Mouse (Mus musculus) liver, postnatal 0 days (tissue): ENCODE measurements around the gene Chst14. TPM values are rescaled to one million over a fixed set of nuclear protein-coding genes. Genes with fewer than 3 reads are reported as not detected.

Experiments
- ATAC-seq: fragments of 200-750 bp; cut with Nextera tagmentation; 2 replicates; pipeline ENCODE4 v1.8.0; 2017; ENCODE audit warnings: mild to moderate bottlenecking, moderate library complexity
- DNase-seq: peaks from one replicate; pipeline ENCODE4 v3.0.0-alpha.2; 2016
- H3K27ac ChIP-seq: fragments of 300-500 bp; sonication (generic); 2 replicates; pipeline ENCODE4 v1.5.1; 2014; ENCODE audit warnings: antibody characterized with exemption, moderate library complexity, mild to moderate bottlenecking, low read depth
- H3K27me3 ChIP-seq: fragments of 300-500 bp; sonication (generic); 2 replicates; pipeline ENCODE4 v1.6.1; 2014; ENCODE audit warnings: low read length, control low read depth, mixed read lengths; ENCODE audit not compliant: insufficient read depth
- H3K36me3 ChIP-seq: fragments of 300-500 bp; sonication (generic); replicated peaks from 2 replicates; pipeline ENCODE4 v1.6.1; 2014; ENCODE audit warnings: mild to moderate bottlenecking, control low read depth, low read length, moderate library complexity, mixed read lengths; ENCODE audit not compliant: insufficient read depth
- H3K4me1 ChIP-seq: fragments of 300-500 bp; sonication (generic); 2 replicates; pipeline ENCODE4 v1.6.1; 2014; ENCODE audit warnings: antibody characterized with exemption, mild to moderate bottlenecking, control low read depth; ENCODE audit not compliant: insufficient read depth
- H3K4me2 ChIP-seq: fragments of 300-500 bp; sonication (generic); 2 replicates; pipeline ENCODE4 v1.6.1; 2014; ENCODE audit warnings: low read depth, mild to moderate bottlenecking, low read length, moderate library complexity, mixed read lengths
- H3K4me3 ChIP-seq: fragments of 300-500 bp; sonication (generic); 2 replicates; pipeline ENCODE4 v1.5.1; 2014; ENCODE audit warnings: low read depth, low read length
- H3K9ac ChIP-seq: fragments of 300-500 bp; sonication (generic); replicated peaks from 2 replicates; pipeline ENCODE4 v1.6.1; 2014; ENCODE audit warnings: mild to moderate bottlenecking, moderate library complexity
- H3K9me3 ChIP-seq: fragments of 300-500 bp; sonication (generic); 2 replicates; pipeline ENCODE4 v1.6.1; 2016; ENCODE audit warnings: mild to moderate bottlenecking, control low read depth, low read length, mixed read lengths
- CTCF ChIP-seq: sonication (generic); IDR thresholded peaks from 2 replicates; pipeline ENCODE4 v1.5.1; 2016; ENCODE audit warnings: antibody characterized with exemption, low read depth
- EP300 ChIP-seq: IDR thresholded peaks from 2 replicates; pipeline ENCODE4 v1.6.1; 2016; ENCODE audit warnings: antibody characterized with exemption, low read depth, mild to moderate bottlenecking
- WGBS: fragments of 180-500 bp; shearing (Covaris S2); extraction: QIAGEN DNeasy Blood & Tissue Kit; methylation state at CpG from one replicate; pipeline ENCODE4 v1.1.7; 2014; ENCODE audit not compliant: insufficient replicate concordance; 5-methylcytosine and 5-hydroxymethylcytosine counted together
- polyA plus RNA-seq: library from polyadenylated mRNA; unstranded; fragments of >200 nt; fragmentation: Nextera tagmentation; extraction: Ambion mirVana; gene quantifications from 2 replicates; pipeline ENCODE4 v1.2.1, GENCODE M21; 2015

Chst14 gene
- polyA plus RNA-seq, 1 experiment from 2014 or later, result 4.5 TPM

DNA sequence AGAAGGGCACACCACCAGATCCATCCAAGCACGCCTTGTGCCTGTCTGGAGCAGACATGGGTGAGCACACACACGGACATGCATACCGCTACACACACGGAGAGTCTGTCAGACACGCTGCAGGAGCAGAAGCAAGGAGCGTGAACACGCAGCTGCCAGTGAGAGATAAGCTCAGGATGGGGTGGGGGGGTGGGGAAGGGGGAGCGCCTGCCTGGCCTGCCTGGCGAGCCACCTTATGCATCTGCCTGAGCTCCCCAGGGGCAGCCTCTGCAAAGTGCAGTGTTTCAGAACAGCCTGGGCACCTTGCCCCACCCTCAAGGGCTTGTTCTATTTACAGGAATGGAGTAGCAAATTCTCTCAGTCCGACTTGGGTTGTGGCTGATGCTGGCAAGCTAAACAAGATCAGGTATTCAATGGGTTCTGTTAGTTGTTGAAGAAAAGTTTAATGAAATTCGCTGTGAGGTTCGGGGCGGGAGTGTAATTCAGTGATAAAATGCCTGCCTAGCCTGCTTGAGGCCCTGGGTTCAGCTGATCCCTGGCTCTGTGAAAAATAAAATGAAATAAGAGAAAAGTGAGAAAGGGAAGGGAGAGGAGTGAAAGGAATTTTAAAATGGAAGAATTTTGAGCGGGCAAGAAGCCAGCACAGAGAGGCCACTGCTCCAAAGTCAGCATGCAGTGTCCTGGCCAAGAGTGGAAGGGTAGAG, 38.3 kb upstream of the Chst14 start:
- peaks cover 20% of the 10 kb centered on the region for H3K4me1 ChIP-seq
- peaks cover 2% of the 10 kb centered on the region; the same call in 1 of the 2 replicates for H3K27me3 ChIP-seq
- peak; percentile 81 for DNase-seq
- peak overlapping the region; percentile 32; the same call in 1 of the 2 replicates for H3K4me3 ChIP-seq
- H3K9me3 ChIP-seq, result no peaks in the 10 kb centered on the region
- peak; percentile 89 for ATAC-seq
- H3K27ac ChIP-seq, result peak overlapping the region; percentile 69
- 14% methylated on average over 14 of the region's 14 CpGs for WGBS
- H3K36me3 ChIP-seq, result no peaks in the 10 kb centered on the region
- H3K9ac ChIP-seq, result peak overlapping the region; percentile 39; the same call in 1 of the 2 replicates
- H3K4me2 ChIP-seq, result peak overlapping the region; percentile 72
- TF ChIP-seq CTCF (no peak), EP300 (peak; percentile 52; the same call in 1 of the 2 replicates)

DNA sequence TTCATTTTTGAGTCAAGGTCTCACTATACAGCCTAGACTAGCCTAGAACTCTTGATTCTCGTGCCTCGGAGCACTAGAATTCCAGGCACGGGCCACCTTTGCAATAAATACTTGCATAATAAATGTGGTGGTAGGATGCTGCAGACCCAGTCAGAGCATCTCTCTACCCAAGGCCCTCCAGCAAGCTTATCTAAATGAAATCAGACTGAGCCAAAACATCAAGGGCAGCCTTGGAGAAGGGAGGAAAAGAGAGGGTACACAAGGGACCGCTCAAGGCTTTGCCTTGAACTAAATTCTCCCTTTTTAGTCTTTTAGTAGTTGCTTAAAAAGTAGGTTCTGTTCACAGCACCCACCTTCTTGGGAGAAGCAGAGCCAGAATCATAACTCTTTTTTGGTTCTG, 35.1 kb upstream of the Chst14 start:
- Histone ChIP-seq H3K27ac (no peak overlapping the region), H3K4me2 (no peak overlapping the region), H3K36me3 (no peaks in the 10 kb centered on the region), H3K4me3 (no peak overlapping the region), H3K4me1 (peaks cover 17% of the 10 kb centered on the region), H3K27me3 (peaks cover 22% of the 10 kb centered on the region), H3K9ac (no peak overlapping the region), H3K9me3 (no peaks in the 10 kb centered on the region)
- DNase-seq (no peak), ATAC-seq (no peak)
- TF ChIP-seq EP300 (no peak), CTCF (no peak)
- 84% methylated on average over 4 of the region's 4 CpGs for WGBS

DNA sequence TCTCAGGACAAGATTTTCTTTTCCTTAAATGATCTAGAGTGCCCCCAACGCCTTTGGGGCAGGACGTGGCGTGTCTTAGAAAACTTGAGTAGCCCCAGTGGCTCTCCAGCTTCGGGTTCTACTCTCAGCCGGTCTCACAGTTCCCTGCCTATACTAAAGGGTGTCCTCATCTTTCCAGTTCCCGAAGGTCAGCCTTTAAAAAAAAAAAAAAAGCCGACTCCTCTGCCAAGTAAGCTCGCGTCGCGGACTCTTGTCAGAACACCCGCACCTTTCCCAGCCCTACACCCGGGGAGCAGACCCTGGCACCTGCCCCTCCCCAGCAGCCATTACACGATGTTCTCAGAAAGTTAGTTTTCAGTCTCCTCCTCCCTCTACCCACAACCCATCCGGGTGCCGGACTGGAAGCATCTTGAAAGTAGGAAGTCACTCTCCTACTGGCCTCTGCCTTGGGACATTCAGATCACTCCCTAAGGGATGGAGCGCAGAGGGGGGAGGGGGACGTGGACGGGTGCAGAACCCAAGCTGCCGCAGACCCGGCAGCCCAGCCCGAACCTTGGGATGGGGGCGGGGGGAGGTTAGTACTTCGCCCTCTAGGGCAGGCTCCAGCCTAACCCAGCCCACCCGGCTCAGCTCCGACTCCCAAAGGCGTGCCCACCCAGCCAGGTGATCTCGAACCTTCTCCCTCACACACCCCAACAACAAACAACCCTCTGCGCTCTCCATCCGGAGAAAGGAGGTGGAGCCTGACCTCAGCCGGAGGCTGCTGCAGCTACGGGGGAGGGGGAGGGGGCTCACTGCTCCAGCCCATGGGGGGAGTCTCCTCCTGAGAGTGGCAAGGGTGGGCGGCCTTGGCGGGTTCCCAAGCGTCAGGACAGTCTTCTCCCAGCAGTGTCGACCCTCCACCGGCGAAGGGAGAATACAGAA, 30.0 kb upstream of the Chst14 start:
- ATAC-seq (no peak), DNase-seq (peak; percentile 49)
- WGBS, result 2% methylated on average over 37 of the region's 38 CpGs
- Histone ChIP-seq H3K4me1 (peaks cover 24% of the 10 kb centered on the region), H3K4me2 (peak overlapping the region; percentile 71), H3K4me3 (peak overlapping the region; percentile 38), H3K9ac (no peak overlapping the region; the same call in 1 of the 2 replicates), H3K36me3 (no peaks in the 10 kb centered on the region), H3K27ac (no peak overlapping the region), H3K27me3 (peaks cover 67% of the 10 kb centered on the region), H3K9me3 (no peaks in the 10 kb centered on the region)
- TF ChIP-seq CTCF, result no peak
- TF ChIP-seq EP300, result no peak

DNA sequence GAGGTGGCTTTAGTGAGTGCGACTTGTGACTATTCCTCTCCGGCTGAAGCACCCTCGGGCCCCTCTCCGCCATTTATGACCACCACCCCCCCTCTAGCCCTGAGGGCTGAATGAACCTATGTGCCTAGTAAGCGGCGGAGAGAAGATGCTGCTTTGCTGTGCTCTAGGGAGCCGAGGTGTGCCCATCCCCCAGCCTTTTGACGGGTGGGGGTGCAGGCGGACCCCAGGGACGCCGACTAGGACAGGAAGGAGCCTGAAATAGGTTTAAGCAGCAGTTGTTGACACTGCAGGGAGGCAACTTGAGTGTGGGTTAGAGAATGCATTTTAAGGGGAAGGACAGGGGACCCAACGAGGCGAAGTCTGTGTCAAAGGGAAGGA, 29.4 kb upstream of the Chst14 start:
- WGBS, result 1% methylated on average over 13 of the region's 13 CpGs
- DNase-seq, result peak; percentile 28
- Histone ChIP-seq H3K27ac (no peak overlapping the region), H3K9ac (no peak overlapping the region; the same call in 1 of the 2 replicates), H3K9me3 (no peaks in the 10 kb centered on the region), H3K4me2 (peak overlapping the region; percentile 71), H3K4me1 (peaks cover 24% of the 10 kb centered on the region), H3K36me3 (no peaks in the 10 kb centered on the region), H3K27me3 (peaks cover 67% of the 10 kb centered on the region), H3K4me3 (peak overlapping the region; percentile 38)
- TF ChIP-seq CTCF (no peak), EP300 (no peak)
- ATAC-seq, result no peak

DNA sequence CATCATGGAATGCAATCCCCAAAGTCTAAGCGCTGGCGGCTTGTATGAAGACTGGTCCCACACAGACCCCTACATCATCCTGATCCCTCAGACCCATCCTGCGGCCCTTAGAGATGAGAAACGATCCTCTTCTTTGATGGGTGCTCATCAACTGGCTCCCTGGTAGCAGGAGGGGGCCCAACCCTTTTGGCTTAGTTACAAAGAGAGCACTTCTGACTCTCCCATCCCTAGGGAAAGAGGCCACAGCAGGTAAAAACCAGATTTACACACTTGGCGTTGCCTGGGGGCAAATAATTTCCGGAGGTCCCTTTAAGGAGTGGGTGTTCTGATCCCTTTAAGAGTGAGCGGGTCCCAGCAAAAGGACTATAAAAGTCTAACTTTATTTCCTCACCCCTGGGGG, 28.9 kb upstream of the Chst14 start:
- no peak for ATAC-seq
- H3K4me1 ChIP-seq, result peaks cover 25% of the 10 kb centered on the region
- TF ChIP-seq CTCF (no peak), EP300 (no peak)
- H3K4me3 ChIP-seq, result peak overlapping the region; percentile 38
- H3K9ac ChIP-seq, result no peak overlapping the region
- peaks cover 67% of the 10 kb centered on the region for H3K27me3 ChIP-seq
- no peaks in the 10 kb centered on the region for H3K9me3 ChIP-seq
- no peak overlapping the region for H3K27ac ChIP-seq
- peak overlapping the region; percentile 71 for H3K4me2 ChIP-seq
- DNase-seq, result no peak
- H3K36me3 ChIP-seq, result no peaks in the 10 kb centered on the region
- 4% methylated on average over 7 of the region's 7 CpGs for WGBS

DNA sequence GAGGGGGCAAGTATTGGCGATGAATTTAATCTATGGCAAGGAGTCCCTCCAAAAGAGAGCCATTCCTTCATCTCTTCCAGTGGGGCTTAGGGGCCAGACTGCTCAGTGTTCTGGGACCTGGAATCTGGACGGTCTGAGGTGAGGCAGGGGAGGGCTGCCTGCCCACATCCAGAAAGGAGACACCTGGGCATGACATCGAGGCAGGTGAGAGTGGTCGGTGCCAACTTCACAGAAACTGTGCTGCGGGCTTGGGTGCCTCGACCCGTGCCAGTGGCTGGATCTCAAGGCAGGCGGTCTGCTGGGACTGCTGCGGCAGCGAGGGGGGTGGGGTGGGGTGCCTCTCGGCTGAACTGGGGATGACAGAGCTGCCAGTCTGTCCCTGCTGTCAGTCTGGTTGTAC, 28.5 kb upstream of the Chst14 start:
- Histone ChIP-seq H3K27ac (no peak overlapping the region), H3K4me1 (peaks cover 29% of the 10 kb centered on the region)
- TF ChIP-seq CTCF, result no peak
- no peak for TF ChIP-seq EP300

More for the DNA sequence above, 28.5 kb upstream of the Chst14 start:
- DNase-seq (no peak), ATAC-seq (no peak)
- H3K9me3 ChIP-seq, result no peaks in the 10 kb centered on the region
- H3K4me3 ChIP-seq, result 0 out of 2 replicates have a peak overlapping the region, but pooled peaks have one; percentile 38
- H3K9ac ChIP-seq, result no peak overlapping the region
- H3K27me3 ChIP-seq, result peaks cover 67% of the 10 kb centered on the region
- H3K4me2 ChIP-seq, result peak overlapping the region; percentile 71; the same call in 1 of the 2 replicates
- H3K36me3 ChIP-seq, result no peaks in the 10 kb centered on the region
- WGBS, result 2% methylated on average over 11 of the region's 11 CpGs
